ENCODE assay signal across 7 mouse cellular contexts in genomic region chr5:142998171-142998570, GRCm38 (mm10). TPM values are rescaled to one million over a fixed set of nuclear protein-coding genes. Genes with fewer than 3 reads are reported as not detected.
DNase-seq lines count a peak whose midpoint lies in the region; ATAC-seq lines count a peak whose summit lies in the region.

No protein-coding gene starts in this region.

- peak; percentile 56 for DNase-seq in NIH3T3 (ENCODE audit: low read depth)
- peak; percentile 68 to 69 for DNase-seq in adrenal gland, postnatal 36 days
- peak; percentile 43 to 49 for DNase-seq in heart, postnatal 10 days
- DNase-seq in kidney, postnatal 14 days = peak; percentile 67
- no peak for DNase-seq in frontal cortex, adult 2 months (ENCODE audit: extremely low spot score in 1 of 2, low spot score in 1 of 2)
- DNase-seq in thymus, postnatal 0 days (ENCODE audit: low spot score) = no peak

- ATAC-seq in inflammation-experienced regulatory T-cells, adult 6 months = no peak

- intact Hi-C loops in heart, postnatal 10 days (cut with DNase I) = no loop called here

RNA-seq across cellular contexts. Expression of gene Fscn1, which starts 38.0 kb away (rescaled TPM):
- total RNA-seq in adrenal gland, postnatal 36 days (2021) = 10 to 100 TPM; 33.6 to 42.0 TPM
- total RNA-seq in heart, postnatal 10 days (2021) = 100 to 1,000 TPM; 103 to 132 TPM
- 304 and 315 TPM in 2 replicates for polyA plus RNA-seq in frontal cortex, adult 2 months (2012; rRNA removed)
- 33.5 and 37.0 TPM in 2 replicates for polyA plus RNA-seq in thymus, postnatal 0 days (2015; fragmentation: Nextera tagmentation; extraction: Ambion mirVana)
- 1 to 10 TPM in 1 of 3 experiments, not detected in 2; 1.2 TPM for polyA plus RNA-seq in inflammation-experienced regulatory T-cells, adult 6 months (2017; shearing (Covaris generic))

Comparison
In these comparisons a context has a peak if more than half of its experiments do, and no peak if none do; other contexts are left out.
1. DNase-seq: peak in NIH3T3 (single experiment), adrenal gland, postnatal 36 days (2 of 2), heart, postnatal 10 days (2 of 2) and kidney, postnatal 14 days (single experiment); none in frontal cortex, adult 2 months (0 of 2) and thymus, postnatal 0 days (single experiment).
2. RNA of gene Fscn1, which starts 38.0 kb away (polyA plus RNA-seq): 304 to 315 TPM in frontal cortex, adult 2 months and 33.5 to 37.0 TPM in thymus, postnatal 0 days; 1.2 TPM in inflammation-experienced regulatory T-cells, adult 6 months; every median in the first group is over 10 times any median in the second.